Mouse (Mus musculus) heart, adult 2 months (tissue): ENCODE data around the gene Trak1.

ENCODE experiments used
- CTCF ChIP-seq: fragments of 200-600 bp; IDR thresholded peaks from 2 replicates; pipeline ENCODE4 v1.8.1; 2022; ENCODE audit warnings: antibody characterized with exemption, mild to moderate bottlenecking, moderate library complexity
- EP300 ChIP-seq: fragments of 200-500 bp; IDR thresholded peaks from 2 replicates; pipeline ENCODE4 v1.6.1; 2011; ENCODE audit warnings: low read depth, low read length, control low read depth; ENCODE audit not compliant: insufficient read depth
- POLR2A ChIP-seq: fragments of 200-500 bp; IDR thresholded peaks from 2 replicates; pipeline ENCODE4 v1.6.1; 2011; ENCODE audit warnings: mild to moderate bottlenecking, low read depth, low read length, control low read depth; ENCODE audit not compliant: insufficient read depth

- TF ChIP-seq CTCF (no peak), EP300 (no peak), POLR2A (no peak)
Observed at GRCm38 (mm10) chr9:121475488-121476452, 178.5 kb downstream of the Trak1 start.
